Mouse (Mus musculus) right cerebral cortex, postnatal 4 days (tissue): ENCODE data around the gene Ctla4.

ENCODE experiments used
- DNase-seq: peaks from one replicate; pipeline ENCODE4 v3.0.0-alpha.2; 2022

The Ctla4 gene

GRCm38 (mm10) chr1:60935968-60936581 lies 49.3 kb downstream of the Ctla4 start:
- no peak for DNase-seq

- DNase-seq: no peak
Measured at GRCm38 (mm10) chr1:60936963-60937711, 50.3 kb downstream of the Ctla4 start.

GRCm38 (mm10) chr1:60938256-60938655 lies 51.5 kb downstream of the Ctla4 start:
- no peak for DNase-seq

GRCm38 (mm10) chr1:60938974-60939373 lies 52.2 kb downstream of the Ctla4 start:
- DNase-seq: no peak

- DNase-seq: no peak
Measured at GRCm38 (mm10) chr1:60940023-60940422, 53.2 kb downstream of the Ctla4 start.

GRCm38 (mm10) chr1:60940620-60941019 lies 53.8 kb downstream of the Ctla4 start:
- no peak for DNase-seq

- no peak for DNase-seq
Measured at GRCm38 (mm10) chr1:60941056-60942048, 54.6 kb downstream of the Ctla4 start.

GRCm38 (mm10) chr1:60942921-60943320 lies 56.1 kb downstream of the Ctla4 start:
- DNase-seq: no peak

GRCm38 (mm10) chr1:60945633-60946401 lies 59.0 kb downstream of the Ctla4 start:
- no peak for DNase-seq

- no peak for DNase-seq
Measured at GRCm38 (mm10) chr1:60948112-60948511, 61.3 kb downstream of the Ctla4 start.

- DNase-seq: no peak
Measured at GRCm38 (mm10) chr1:60952958-60953357, 66.2 kb downstream of the Ctla4 start.

GRCm38 (mm10) chr1:60953686-60954085 lies 66.9 kb downstream of the Ctla4 start:
- no peak for DNase-seq

GRCm38 (mm10) chr1:60954759-60955158 lies 68.0 kb downstream of the Ctla4 start:
- DNase-seq: no peak

- no peak for DNase-seq
Measured at GRCm38 (mm10) chr1:60955186-60955585, 68.4 kb downstream of the Ctla4 start.

- DNase-seq: no peak
Measured at GRCm38 (mm10) chr1:60956196-60956595, 69.4 kb downstream of the Ctla4 start.

GRCm38 (mm10) chr1:60958287-60958686 lies 71.5 kb downstream of the Ctla4 start:
- no peak for DNase-seq

- DNase-seq: no peak
Measured at GRCm38 (mm10) chr1:60959246-60959645, 72.4 kb downstream of the Ctla4 start.

- no peak for DNase-seq
Measured at GRCm38 (mm10) chr1:60960451-60960850, 73.7 kb downstream of the Ctla4 start.

- peak; percentile 76 for DNase-seq
Measured at GRCm38 (mm10) chr1:60961080-60961479, 74.3 kb downstream of the Ctla4 start.

GRCm38 (mm10) chr1:60962095-60962494 lies 75.3 kb downstream of the Ctla4 start:
- DNase-seq: no peak
